Mouse (Mus musculus) liver, adult 2 months (tissue): ENCODE measurements around the gene Vmn1r55.

Source experiments
- CTCF ChIP-seq: fragments of 200-500 bp; IDR thresholded peaks from 2 replicates; pipeline ENCODE4 v1.5.1; 2011; ENCODE audit warnings: low read depth, low read length, control low read depth
- POLR2A ChIP-seq: fragments of 200-500 bp; IDR thresholded peaks from 2 replicates; pipeline ENCODE4 v1.6.1; 2011; ENCODE audit warnings: low read length, control low read depth; ENCODE audit not compliant: insufficient read depth; ENCODE audit errors: extremely low read depth

GRCm38 (mm10) chr7:5092381-5092780 lies 57.1 kb downstream of the Vmn1r55 start:
- TF ChIP-seq CTCF (no peak), POLR2A (no peak)
